Mouse (Mus musculus) embryonic facial prominence, embryonic 12.5 days (tissue): ENCODE data around the gene Keap1. TPM values are rescaled to one million over a fixed set of nuclear protein-coding genes. Genes with fewer than 3 reads are reported as not detected.
"Not testable (repeated sequence)": the region's sequence is repeated elsewhere in the genome, so short reads cannot be mapped to it uniquely, and the experiment has no call there.

Source experiments
- ATAC-seq: fragments of 200-750 bp; cut with Nextera tagmentation; 2 replicates; pipeline ENCODE4 v1.8.0; 2017; ENCODE audit not compliant: insufficient number of reproducible peaks, insufficient read depth, low FRiP score, low TSS enrichment
- H3K27ac ChIP-seq: fragments of 300-500 bp; sonication (generic); 2 replicates; pipeline ENCODE4 v1.5.1; 2016; ENCODE audit warnings: mild to moderate bottlenecking
- H3K27me3 ChIP-seq: fragments of 300-500 bp; sonication (generic); 2 replicates; pipeline ENCODE4 v1.6.1; 2016; ENCODE audit warnings: mild to moderate bottlenecking, moderate library complexity
- H3K36me3 ChIP-seq: fragments of 300-500 bp; sonication (generic); 2 replicates; pipeline ENCODE4 v1.6.1; 2016; ENCODE audit warnings: mild to moderate bottlenecking
- H3K4me1 ChIP-seq: fragments of 300-500 bp; sonication (generic); 2 replicates; pipeline ENCODE4 v1.6.1; 2016
- H3K4me2 ChIP-seq: fragments of 300-500 bp; sonication (generic); replicated peaks from 2 replicates; pipeline ENCODE4 v1.6.1; 2016; ENCODE audit warnings: mild to moderate bottlenecking, moderate library complexity
- H3K4me3 ChIP-seq: fragments of 300-500 bp; sonication (generic); 2 replicates; pipeline ENCODE4 v1.5.1; 2016; ENCODE audit warnings: mild to moderate bottlenecking
- H3K9ac ChIP-seq: fragments of 300-500 bp; sonication (generic); 2 replicates; pipeline ENCODE4 v1.6.1; 2016; ENCODE audit warnings: mild to moderate bottlenecking, moderate library complexity
- H3K9me3 ChIP-seq: fragments of 300-500 bp; sonication (generic); 2 replicates; pipeline ENCODE4 v1.6.1; 2016; ENCODE audit warnings: mild to moderate bottlenecking, moderate library complexity
- whole genome bisulfite sequencing: fragments of 180-500 bp; shearing (Covaris S2); methylation state at CpG from one replicate; pipeline ENCODE4 v1.1.7; 2016; 5-methylcytosine and 5-hydroxymethylcytosine counted together
- polyA plus RNA-seq: library from polyadenylated mRNA; unstranded; fragments of >200 nt; fragmentation: Nextera tagmentation; extraction: Ambion mirVana; gene quantifications from 2 replicates; pipeline ENCODE4 v1.2.1, GENCODE M21; 2016

Keap1 gene
- polyA plus RNA-seq, 1 experiment from 2014 or later, result 61.3 TPM

GRCm38 (mm10) chr9:21224576-21225414, 14.4 kb downstream of the Keap1 start:
- Histone ChIP-seq H3K27me3 (no peaks in the 10 kb centered on the region), H3K9ac (0 out of 2 replicates have a peak overlapping the region, but pooled peaks have one; percentile 20), H3K4me1 (peaks cover 17% of the 10 kb centered on the region), H3K4me2 (peak overlapping the region; percentile 41), H3K36me3 (peaks cover 6% of the 10 kb centered on the region), H3K4me3 (peak overlapping the region; percentile 22; the same call in 1 of the 2 replicates), H3K9me3 (0 out of 2 replicates have a peak, but pooled peaks cover 3% of the 10 kb centered on the region), H3K27ac (no peak overlapping the region)
- WGBS, result 24% methylated on average over 26 of the region's 26 CpGs
- no peak for ATAC-seq

- 88% methylated on average over 6 of the region's 6 CpGs for WGBS
- no peak for ATAC-seq
- Histone ChIP-seq H3K4me1 (peaks cover 17% of the 10 kb centered on the region), H3K9me3 (0 out of 2 replicates have a peak, but pooled peaks cover 3% of the 10 kb centered on the region), H3K27ac (no peak overlapping the region), H3K4me2 (no peak overlapping the region), H3K36me3 (no peaks in the 10 kb centered on the region; the same call in 1 of the 2 replicates), H3K4me3 (no peak overlapping the region), H3K27me3 (no peaks in the 10 kb centered on the region), H3K9ac (no peak overlapping the region)
Observed at GRCm38 (mm10) chr9:21223906-21224305, 15.3 kb downstream of the Keap1 start.

- not testable (repeated sequence) for H3K36me3 ChIP-seq, H3K27ac ChIP-seq, H3K9ac ChIP-seq, H3K27me3 ChIP-seq, H3K4me3 ChIP-seq, H3K9me3 ChIP-seq, ATAC-seq, H3K4me2 ChIP-seq
- H3K4me1 ChIP-seq, result peaks cover 15% of the 10 kb centered on the region
- WGBS, result 93% methylated on average over 2 of the region's 2 CpGs
Observed at GRCm38 (mm10) chr9:21223490-21223889, 15.7 kb downstream of the Keap1 start.

- H3K4me3 ChIP-seq, result no peak overlapping the region
- no peaks in the 10 kb centered on the region for H3K27me3 ChIP-seq
- no peak overlapping the region for H3K4me2 ChIP-seq
- H3K27ac ChIP-seq, result no peak overlapping the region
- no peak overlapping the region for H3K9ac ChIP-seq
- no peaks in the 10 kb centered on the region for H3K36me3 ChIP-seq
- 0 out of 2 replicates have a peak, but pooled peaks cover 6% of the 10 kb centered on the region for H3K4me1 ChIP-seq
- H3K9me3 ChIP-seq, result 0 out of 2 replicates have a peak, but pooled peaks cover 3% of the 10 kb centered on the region
- 16% methylated on average over 7 of the region's 7 CpGs for WGBS
- ATAC-seq, result no peak
Observed at GRCm38 (mm10) chr9:21221383-21221929, 17.7 kb downstream of the Keap1 start.

GRCm38 (mm10) chr9:21220490-21221382, 18.4 kb downstream of the Keap1 start:
- H3K4me2 ChIP-seq, result peak overlapping the region; percentile 40

GRCm38 (mm10) chr9:21219820-21220219, 19.3 kb downstream of the Keap1 start:
- H3K4me3 ChIP-seq, result no peak overlapping the region
- ATAC-seq, result no peak
- H3K4me1 ChIP-seq, result 0 out of 2 replicates have a peak, but pooled peaks cover 3% of the 10 kb centered on the region
- no peak overlapping the region for H3K9ac ChIP-seq
- no peak overlapping the region for H3K4me2 ChIP-seq
- no peaks in the 10 kb centered on the region for H3K27me3 ChIP-seq
- no peak overlapping the region for H3K27ac ChIP-seq
- no peaks in the 10 kb centered on the region for H3K36me3 ChIP-seq
- H3K9me3 ChIP-seq, result 0 out of 2 replicates have a peak, but pooled peaks cover 3% of the 10 kb centered on the region
- WGBS, result 43% methylated on average over 3 of the region's 3 CpGs

More at GRCm38 (mm10) chr9:21220490-21221382, 18.4 kb downstream of the Keap1 start:
- Histone ChIP-seq H3K9me3 (0 out of 2 replicates have a peak, but pooled peaks cover 3% of the 10 kb centered on the region), H3K4me1 (0 out of 2 replicates have a peak, but pooled peaks cover 8% of the 10 kb centered on the region), H3K27me3 (no peaks in the 10 kb centered on the region), H3K9ac (no peak overlapping the region), H3K36me3 (no peaks in the 10 kb centered on the region), H3K4me3 (no peak overlapping the region), H3K27ac (no peak overlapping the region)
- ATAC-seq, result peak; percentile 70; the same call in 1 of the 2 replicates
- 12% methylated on average over 21 of the region's 21 CpGs for WGBS

- Histone ChIP-seq H3K4me3 (no peak overlapping the region), H3K4me1 (0 out of 2 replicates have a peak, but pooled peaks cover 3% of the 10 kb centered on the region), H3K9ac (no peak overlapping the region), H3K27ac (no peak overlapping the region), H3K4me2 (no peak overlapping the region), H3K9me3 (no peaks in the 10 kb centered on the region), H3K36me3 (no peaks in the 10 kb centered on the region), H3K27me3 (no peaks in the 10 kb centered on the region)
- no peak for ATAC-seq
- 60% methylated on average over 25 of the region's 25 CpGs for WGBS
Observed at GRCm38 (mm10) chr9:21216050-21216841, 22.9 kb downstream of the Keap1 start.

- Histone ChIP-seq H3K4me2 (no peak overlapping the region), H3K36me3 (0 out of 2 replicates have a peak, but pooled peaks cover 3% of the 10 kb centered on the region), H3K27me3 (no peaks in the 10 kb centered on the region), H3K27ac (no peak overlapping the region), H3K9ac (no peak overlapping the region), H3K9me3 (no peaks in the 10 kb centered on the region), H3K4me1 (0 out of 2 replicates have a peak, but pooled peaks cover 3% of the 10 kb centered on the region), H3K4me3 (no peak overlapping the region)
- WGBS, result 29% methylated on average over 7 of the region's 7 CpGs
- no peak for ATAC-seq
Observed at GRCm38 (mm10) chr9:21213617-21214190, 25.5 kb downstream of the Keap1 start.

- Histone ChIP-seq H3K4me1 (0 out of 2 replicates have a peak, but pooled peaks cover 3% of the 10 kb centered on the region), H3K9ac (no peak overlapping the region), H3K4me3 (no peak overlapping the region), H3K4me2 (no peak overlapping the region), H3K36me3 (0 out of 2 replicates have a peak, but pooled peaks cover 3% of the 10 kb centered on the region), H3K9me3 (no peaks in the 10 kb centered on the region), H3K27ac (no peak overlapping the region), H3K27me3 (no peaks in the 10 kb centered on the region)
- no peak for ATAC-seq
- 82% methylated on average over 7 of the region's 7 CpGs for WGBS
Observed at GRCm38 (mm10) chr9:21211624-21212023, 27.5 kb downstream of the Keap1 start.

- H3K27ac ChIP-seq, result no peak overlapping the region
- H3K4me3 ChIP-seq, result no peak overlapping the region
- peak overlapping the region; percentile 24; the same call in 1 of the 2 replicates for H3K9ac ChIP-seq
- H3K4me2 ChIP-seq, result no peak overlapping the region
- H3K27me3 ChIP-seq, result no peaks in the 10 kb centered on the region
- H3K9me3 ChIP-seq, result no peaks in the 10 kb centered on the region
- WGBS, result 57% methylated on average over 6 of the region's 6 CpGs
- H3K4me1 ChIP-seq, result no peaks in the 10 kb centered on the region
- H3K36me3 ChIP-seq, result 0 out of 2 replicates have a peak, but pooled peaks cover 3% of the 10 kb centered on the region
- ATAC-seq, result no peak
Observed at GRCm38 (mm10) chr9:21210821-21211220, 28.3 kb downstream of the Keap1 start.
